Mouse (Mus musculus) limb, embryonic 10.5 days (tissue): ENCODE results near the gene Csgalnact2. TPM values are rescaled to one million over a fixed set of nuclear protein-coding genes. Genes with fewer than 3 reads are reported as not detected.

ENCODE experiments used
- DNase-seq: peaks from one replicate; pipeline ENCODE4 v3.0.0-alpha.2; 2017; ENCODE audit warnings: low spot score
- H3K27ac ChIP-seq: fragments of 300-500 bp; sonication (generic); 2 replicates; pipeline ENCODE4 v1.5.1; 2016; ENCODE audit warnings: mild to moderate bottlenecking
- H3K27me3 ChIP-seq: fragments of 300-500 bp; sonication (generic); 2 replicates; pipeline ENCODE4 v1.6.1; 2016; ENCODE audit warnings: low read depth, mild to moderate bottlenecking; ENCODE audit not compliant: poor library complexity, severe bottlenecking
- H3K36me3 ChIP-seq: fragments of 300-500 bp; sonication (generic); 2 replicates; pipeline ENCODE4 v1.6.1; 2016; ENCODE audit warnings: mild to moderate bottlenecking, moderate library complexity
- H3K4me1 ChIP-seq: fragments of 300-500 bp; sonication (generic); 2 replicates; pipeline ENCODE4 v1.6.1; 2016
- H3K4me3 ChIP-seq: fragments of 300-500 bp; sonication (generic); 2 replicates; pipeline ENCODE4 v1.5.1; 2016; ENCODE audit warnings: mild to moderate bottlenecking, moderate library complexity
- H3K9me3 ChIP-seq: fragments of 300-500 bp; sonication (generic); replicated peaks from 2 replicates; pipeline ENCODE4 v1.6.1; 2016; ENCODE audit warnings: mild to moderate bottlenecking
- WGBS: fragments of 180-500 bp; shearing (Covaris S2); methylation state at CpG from one replicate; pipeline ENCODE4 v1.1.7; 2016; 5-methylcytosine and 5-hydroxymethylcytosine counted together
- polyA plus RNA-seq: library from polyadenylated mRNA; unstranded; fragments of >200 nt; fragmentation: Nextera tagmentation; extraction: Ambion mirVana; gene quantifications from 2 replicates; pipeline ENCODE4 v1.2.1, GENCODE M21; 2016

Csgalnact2 gene
- polyA plus RNA-seq, 1 experiment from 2014 or later, result 7.6 TPM

- Histone ChIP-seq H3K27me3 (no peaks in the 10 kb centered on the region), H3K4me3 (no peak overlapping the region), H3K4me1 (no peaks in the 10 kb centered on the region), H3K9me3 (no peaks in the 10 kb centered on the region), H3K27ac (no peak overlapping the region), H3K36me3 (peaks cover 14% of the 10 kb centered on the region; the same call in 1 of the 2 replicates)
- DNase-seq, result no peak
- WGBS, result 86% methylated on average over 7 of the region's 7 CpGs
These were observed 11.7 kb downstream of the Csgalnact2 start for GRCm38 (mm10) chr6:118127198-118127597.

GRCm38 (mm10) chr6:118126577-118126976 lies 12.4 kb downstream of the Csgalnact2 start:
- Histone ChIP-seq H3K36me3 (peaks cover 16% of the 10 kb centered on the region; the same call in 1 of the 2 replicates), H3K27ac (no peak overlapping the region), H3K9me3 (no peaks in the 10 kb centered on the region), H3K4me1 (no peaks in the 10 kb centered on the region), H3K27me3 (no peaks in the 10 kb centered on the region), H3K4me3 (no peak overlapping the region)
- no peak for DNase-seq

DNA sequence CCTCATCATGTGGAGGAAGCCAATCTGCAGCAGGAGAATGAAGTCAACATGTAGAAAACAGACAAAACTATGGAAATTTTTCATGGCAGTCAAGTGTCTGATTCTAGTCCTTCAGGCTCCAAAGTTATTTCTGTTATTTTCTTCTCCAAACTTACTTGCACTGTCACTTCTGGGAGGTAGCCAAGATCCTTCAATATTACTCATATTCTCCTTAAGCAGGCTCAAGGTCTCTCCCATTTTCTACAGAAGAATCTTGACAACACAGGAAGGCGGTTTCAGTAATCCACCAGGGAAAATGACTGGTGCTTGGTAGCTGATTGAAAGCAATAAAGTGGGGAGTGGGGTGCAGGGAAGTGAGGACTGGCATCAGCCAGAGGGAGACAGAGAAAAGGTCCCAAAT lies 16.2 kb downstream of the Csgalnact2 start:
- H3K9me3 ChIP-seq, result no peaks in the 10 kb centered on the region
- no peak overlapping the region for H3K27ac ChIP-seq
- H3K36me3 ChIP-seq, result peaks cover 16% of the 10 kb centered on the region; the same call in 1 of the 2 replicates
- WGBS, result 98% methylated on average over 1 of the region's 1 CpGs
- H3K4me1 ChIP-seq, result no peaks in the 10 kb centered on the region
- H3K4me3 ChIP-seq, result no peak overlapping the region
- no peak for DNase-seq
- no peaks in the 10 kb centered on the region for H3K27me3 ChIP-seq

- no peak overlapping the region for H3K4me3 ChIP-seq
- no peaks in the 10 kb centered on the region for H3K4me1 ChIP-seq
- no peaks in the 10 kb centered on the region for H3K27me3 ChIP-seq
- peaks cover 3% of the 10 kb centered on the region; the same call in 1 of the 2 replicates for H3K36me3 ChIP-seq
- no peaks in the 10 kb centered on the region for H3K9me3 ChIP-seq
- no peak for DNase-seq
- 62% methylated on average over 1 of the region's 1 CpGs for WGBS
- H3K27ac ChIP-seq, result no peak overlapping the region
These were observed 27.1 kb downstream of the Csgalnact2 start for GRCm38 (mm10) chr6:118111810-118112209.

DNA sequence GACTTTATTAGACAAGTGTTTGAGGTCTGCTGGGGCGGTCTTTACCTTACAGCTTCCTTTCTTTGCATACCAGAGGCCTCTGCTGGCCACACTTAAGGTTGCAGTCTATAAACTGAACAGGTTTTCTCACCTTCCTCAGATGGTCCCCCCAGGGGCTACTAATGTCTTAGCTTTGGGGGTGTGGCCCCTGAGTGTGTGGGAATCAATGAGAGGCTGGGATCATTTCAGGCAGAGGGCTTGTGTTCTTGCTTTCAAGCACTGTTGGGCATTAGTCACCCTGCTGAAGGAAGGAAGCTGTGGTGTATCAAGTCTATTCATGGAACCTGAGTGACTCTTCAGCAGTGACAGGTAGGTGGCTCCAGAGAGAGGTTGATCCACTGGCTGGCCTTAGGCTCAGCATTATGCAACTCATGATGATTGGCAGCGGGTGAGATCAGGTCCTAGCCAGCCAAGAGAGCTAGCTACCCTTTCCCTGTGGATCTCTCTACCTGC lies 39.6 kb downstream of the Csgalnact2 start:
- H3K27ac ChIP-seq, result no peak overlapping the region
- no peaks in the 10 kb centered on the region for H3K4me1 ChIP-seq
- H3K9me3 ChIP-seq, result no peaks in the 10 kb centered on the region
- H3K27me3 ChIP-seq, result no peaks in the 10 kb centered on the region
- no peak for DNase-seq
- WGBS, result 34% methylated on average over 2 of the region's 2 CpGs
- no peaks in the 10 kb centered on the region for H3K36me3 ChIP-seq
- H3K4me3 ChIP-seq, result no peak overlapping the region

- H3K27ac ChIP-seq, result no peak overlapping the region
- no peak for DNase-seq
- no peaks in the 10 kb centered on the region for H3K27me3 ChIP-seq
- no peak overlapping the region for H3K4me3 ChIP-seq
- H3K9me3 ChIP-seq, result no peaks in the 10 kb centered on the region
- no peaks in the 10 kb centered on the region for H3K4me1 ChIP-seq
- 87% methylated on average over 8 of the region's 8 CpGs for WGBS
- no peaks in the 10 kb centered on the region for H3K36me3 ChIP-seq
These were observed 41.1 kb downstream of the Csgalnact2 start for GRCm38 (mm10) chr6:118097765-118098365.

DNA sequence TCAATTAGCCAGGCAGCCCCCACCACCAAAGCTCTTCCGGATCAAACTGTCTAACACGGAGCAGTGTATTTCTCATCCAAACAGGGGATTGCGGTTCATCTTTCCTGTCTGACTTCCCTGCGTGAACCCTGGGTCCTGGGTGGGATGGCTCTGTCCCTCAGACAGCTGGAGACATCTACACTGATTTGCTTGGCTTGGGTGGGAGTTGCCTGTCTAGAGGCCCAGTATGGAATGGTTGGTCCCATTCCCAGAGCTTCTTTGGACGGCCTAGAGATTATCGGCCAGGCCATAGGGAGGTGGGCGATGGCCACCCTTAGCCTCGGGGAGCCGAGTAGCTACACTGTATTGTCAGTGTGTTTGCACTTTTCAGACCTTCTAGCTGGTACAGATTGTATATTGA lies 48.1 kb downstream of the Csgalnact2 start:
- Histone ChIP-seq H3K36me3 (no peaks in the 10 kb centered on the region), H3K27me3 (no peaks in the 10 kb centered on the region), H3K27ac (no peak overlapping the region), H3K9me3 (no peaks in the 10 kb centered on the region), H3K4me1 (no peaks in the 10 kb centered on the region), H3K4me3 (no peak overlapping the region)
- WGBS, result 83% methylated on average over 9 of the region's 9 CpGs
- no peak for DNase-seq

DNA sequence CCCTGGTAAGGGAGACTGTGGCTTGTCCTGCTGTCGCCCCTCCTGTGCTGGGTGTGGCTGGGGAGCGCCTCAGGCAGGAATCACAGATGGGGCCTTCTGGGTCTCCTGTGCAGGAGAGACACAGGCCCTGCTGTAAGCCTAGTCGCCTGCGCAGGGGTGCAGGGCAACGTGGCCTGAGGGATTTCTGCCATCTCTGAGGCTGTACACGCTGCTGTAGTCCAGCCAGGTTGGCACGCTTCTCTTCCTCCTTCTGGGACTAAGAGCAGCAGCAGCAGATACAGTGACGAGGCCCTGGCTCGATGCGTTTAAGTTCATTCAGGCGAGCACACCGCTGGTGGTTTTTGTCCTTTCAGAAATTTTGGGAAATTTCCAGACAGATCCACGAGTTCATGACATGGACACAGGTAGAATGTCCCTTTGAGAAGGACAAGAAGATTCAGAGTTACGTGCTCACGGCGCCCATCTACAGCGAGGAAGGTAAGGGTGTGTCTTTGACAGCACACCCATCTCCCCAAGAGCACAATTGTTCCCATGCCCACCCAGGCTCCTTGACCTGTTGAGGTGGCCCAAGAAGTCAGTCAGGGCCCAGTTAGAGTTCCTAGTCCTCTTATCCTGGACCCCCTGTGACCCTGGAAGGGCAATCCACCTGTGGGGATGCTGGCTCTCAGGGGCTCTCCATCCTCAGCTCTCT lies 50.0 kb downstream of the Csgalnact2 start:
- no peak overlapping the region for H3K4me3 ChIP-seq
- no peak for DNase-seq
- H3K27me3 ChIP-seq, result no peaks in the 10 kb centered on the region
- no peak overlapping the region for H3K27ac ChIP-seq
- no peaks in the 10 kb centered on the region for H3K36me3 ChIP-seq
- 85% methylated on average over 17 of the region's 17 CpGs for WGBS
- H3K9me3 ChIP-seq, result no peaks in the 10 kb centered on the region
- H3K4me1 ChIP-seq, result no peaks in the 10 kb centered on the region

DNA sequence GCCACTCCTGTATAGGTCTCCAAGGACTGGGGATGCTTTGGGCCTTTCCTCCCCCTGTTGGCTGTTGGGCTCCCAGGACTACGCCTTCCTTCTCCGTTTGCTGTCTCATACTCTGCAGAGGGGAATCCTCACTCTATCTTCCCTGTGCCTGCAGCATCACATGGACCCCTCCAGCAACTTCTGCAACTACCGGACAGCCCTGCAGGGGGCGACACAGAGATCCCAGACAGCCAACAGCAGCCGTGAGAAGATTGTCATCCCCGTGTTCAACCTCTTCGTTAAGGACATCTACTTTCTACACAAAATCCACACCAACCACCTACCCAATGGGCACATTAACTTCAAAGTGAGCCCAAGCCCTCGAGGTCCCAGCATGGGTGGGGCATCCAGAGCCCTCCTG lies 51.0 kb downstream of the Csgalnact2 start:
- WGBS, result 69% methylated on average over 8 of the region's 8 CpGs
- no peak for DNase-seq
- H3K27me3 ChIP-seq, result no peaks in the 10 kb centered on the region

GRCm38 (mm10) chr6:118084596-118084995 lies 54.3 kb downstream of the Csgalnact2 start:
- 89% methylated on average over 8 of the region's 8 CpGs for WGBS
- Histone ChIP-seq H3K27ac (no peak overlapping the region), H3K27me3 (peaks cover 11% of the 10 kb centered on the region; the same call in 1 of the 2 replicates), H3K4me3 (no peak overlapping the region), H3K36me3 (no peaks in the 10 kb centered on the region), H3K9me3 (no peaks in the 10 kb centered on the region), H3K4me1 (no peaks in the 10 kb centered on the region)
- no peak for DNase-seq

More for the DNA sequence above, 51.0 kb downstream of the Csgalnact2 start:
- Histone ChIP-seq H3K9me3 (no peaks in the 10 kb centered on the region), H3K4me1 (no peaks in the 10 kb centered on the region), H3K36me3 (no peaks in the 10 kb centered on the region), H3K27ac (no peak overlapping the region), H3K4me3 (no peak overlapping the region)

DNA sequence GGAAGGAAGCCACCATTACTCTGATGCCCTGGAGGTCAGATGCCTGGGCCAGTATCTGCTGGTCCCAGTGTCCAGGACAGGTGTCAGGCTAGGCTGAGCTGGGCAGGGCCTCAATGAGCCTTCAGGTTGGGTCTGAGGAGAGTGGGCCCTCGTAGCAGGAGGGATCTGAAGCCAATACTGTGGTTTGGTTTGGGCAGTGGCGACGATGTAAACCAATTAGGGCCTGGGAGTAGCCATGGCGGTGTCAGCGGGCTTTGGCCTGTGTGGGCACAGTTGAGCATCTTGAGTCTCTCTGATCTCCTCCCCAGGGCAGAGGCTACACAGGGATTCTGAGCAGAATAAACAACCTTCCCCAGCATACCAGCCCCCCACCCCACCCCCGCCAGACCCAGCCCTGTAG lies 55.3 kb downstream of the Csgalnact2 start:
- H3K9me3 ChIP-seq, result no peaks in the 10 kb centered on the region
- no peaks in the 10 kb centered on the region for H3K4me1 ChIP-seq
- no peak overlapping the region for H3K27ac ChIP-seq
- no peaks in the 10 kb centered on the region for H3K36me3 ChIP-seq
- H3K4me3 ChIP-seq, result no peak overlapping the region
- 83% methylated on average over 6 of the region's 6 CpGs for WGBS
- peaks cover 17% of the 10 kb centered on the region; the same call in 1 of the 2 replicates for H3K27me3 ChIP-seq
- no peak for DNase-seq

GRCm38 (mm10) chr6:118082384-118082783 lies 56.6 kb downstream of the Csgalnact2 start:
- no peaks in the 10 kb centered on the region for H3K9me3 ChIP-seq
- no peak overlapping the region for H3K4me3 ChIP-seq
- 78% methylated on average over 3 of the region's 3 CpGs for WGBS
- H3K27ac ChIP-seq, result no peak overlapping the region
- DNase-seq, result no peak
- no peaks in the 10 kb centered on the region for H3K4me1 ChIP-seq
- peaks cover 17% of the 10 kb centered on the region; the same call in 1 of the 2 replicates for H3K27me3 ChIP-seq
- H3K36me3 ChIP-seq, result no peaks in the 10 kb centered on the region

DNA sequence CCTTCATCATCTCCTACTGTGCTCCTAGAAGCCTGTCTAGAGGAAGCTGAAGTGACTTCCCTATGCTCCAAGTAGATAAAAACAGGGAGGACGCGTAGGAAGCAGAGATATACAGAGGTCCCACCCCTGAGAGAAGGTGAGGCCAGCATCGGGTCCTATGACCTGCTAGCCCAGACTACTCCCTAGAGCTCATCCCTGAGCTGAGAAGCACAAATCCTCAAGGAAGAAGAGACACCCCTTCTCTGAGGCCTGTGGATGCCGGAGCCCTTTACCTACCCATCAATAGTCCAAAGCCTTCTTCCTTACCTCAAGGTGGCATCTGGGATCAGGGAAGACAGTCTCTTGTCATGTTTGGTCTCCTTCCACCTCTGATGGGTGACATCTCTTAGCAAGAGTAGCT lies 58.2 kb downstream of the Csgalnact2 start:
- Histone ChIP-seq H3K27me3 (peaks cover 17% of the 10 kb centered on the region; the same call in 1 of the 2 replicates), H3K27ac (no peak overlapping the region), H3K9me3 (no peaks in the 10 kb centered on the region), H3K36me3 (no peaks in the 10 kb centered on the region), H3K4me3 (no peak overlapping the region), H3K4me1 (peaks cover 4% of the 10 kb centered on the region; the same call in 1 of the 2 replicates)
- no peak for DNase-seq
- WGBS, result 91% methylated on average over 4 of the region's 4 CpGs
